Mouse (Mus musculus): ENCODE results near the gene Arhgap15.

The Arhgap15 gene

GRCm38 (mm10) chr2:43939196-43939595, 190.6 kb downstream of the Arhgap15 start:
- no peak for DNase-seq

GRCm38 (mm10) chr2:43945679-43946078, 197.1 kb downstream of the Arhgap15 start:
- DNase-seq: no peak

- DNase-seq: no peak
These were observed 201.3 kb downstream of the Arhgap15 start for GRCm38 (mm10) chr2:43949775-43950492.

- DNase-seq: no peak
These were observed 202.1 kb downstream of the Arhgap15 start for GRCm38 (mm10) chr2:43950741-43951140.

DNA sequence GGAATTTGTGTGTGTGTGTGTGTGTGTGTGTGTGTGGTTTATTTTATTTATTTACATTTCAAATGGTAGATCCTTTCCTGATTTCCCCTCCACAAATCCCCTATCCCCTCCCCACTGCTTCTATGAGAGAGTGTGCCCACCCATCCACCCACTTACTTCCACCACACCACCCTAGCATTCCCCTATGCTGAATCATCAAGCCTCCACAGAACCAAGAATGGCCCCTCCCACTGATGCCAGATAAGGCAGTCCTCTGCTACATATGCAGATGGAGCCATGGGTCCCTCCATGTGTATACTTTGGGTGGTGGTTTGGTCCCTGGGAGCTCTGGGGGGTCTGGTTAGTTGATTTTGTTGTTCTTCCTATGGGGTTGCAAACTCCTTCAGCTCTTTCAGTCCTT, 210.6 kb downstream of the Arhgap15 start:
- DNase-seq: peak; percentile 25

DNA sequence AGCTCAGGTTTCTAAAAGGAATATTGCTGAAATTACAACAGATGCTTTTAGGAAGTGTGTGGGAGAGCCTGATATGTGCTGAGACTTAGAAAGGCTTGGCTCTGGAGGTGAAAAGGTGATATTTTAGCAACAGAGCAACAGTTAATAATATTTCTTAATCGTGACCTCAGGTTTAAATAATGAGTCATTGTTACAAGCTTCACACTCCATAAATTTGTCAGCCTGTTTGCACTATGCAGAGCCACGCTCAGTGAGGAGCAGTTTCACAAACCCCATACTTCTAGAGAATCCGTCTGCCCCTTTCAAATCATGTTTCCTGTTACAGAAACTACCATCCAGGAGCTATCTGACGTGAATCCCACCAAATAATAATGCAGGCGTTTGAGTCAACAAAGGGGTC, 213.8 kb downstream of the Arhgap15 start:
- no peak for DNase-seq

DNA sequence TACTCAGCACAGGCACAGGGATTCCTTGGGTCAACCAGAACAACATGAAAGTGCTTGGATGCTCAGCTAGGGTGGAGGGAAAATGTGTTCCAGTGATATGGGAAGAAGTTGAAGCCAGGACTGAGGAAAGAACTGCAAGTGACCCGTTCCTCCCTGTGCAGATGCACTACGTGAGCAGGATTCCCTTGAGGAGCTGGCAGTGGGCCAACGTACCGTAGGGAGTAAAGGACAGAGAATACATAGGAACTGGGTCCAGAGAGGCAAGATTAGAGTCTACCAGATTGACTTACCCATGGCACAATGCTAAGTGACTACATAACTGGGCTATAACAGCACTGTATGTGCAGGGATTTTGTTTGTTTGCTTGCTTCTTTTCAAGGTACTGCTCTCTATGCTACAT, 220.0 kb downstream of the Arhgap15 start:
- no peak for DNase-seq

- DNase-seq: no peak
These were observed 229.1 kb downstream of the Arhgap15 start for GRCm38 (mm10) chr2:43977732-43978131.

- DNase-seq: no peak
These were observed 229.8 kb downstream of the Arhgap15 start for GRCm38 (mm10) chr2:43978177-43979013.

GRCm38 (mm10) chr2:43986066-43986465, 237.4 kb downstream of the Arhgap15 start:
- no peak for DNase-seq

DNA sequence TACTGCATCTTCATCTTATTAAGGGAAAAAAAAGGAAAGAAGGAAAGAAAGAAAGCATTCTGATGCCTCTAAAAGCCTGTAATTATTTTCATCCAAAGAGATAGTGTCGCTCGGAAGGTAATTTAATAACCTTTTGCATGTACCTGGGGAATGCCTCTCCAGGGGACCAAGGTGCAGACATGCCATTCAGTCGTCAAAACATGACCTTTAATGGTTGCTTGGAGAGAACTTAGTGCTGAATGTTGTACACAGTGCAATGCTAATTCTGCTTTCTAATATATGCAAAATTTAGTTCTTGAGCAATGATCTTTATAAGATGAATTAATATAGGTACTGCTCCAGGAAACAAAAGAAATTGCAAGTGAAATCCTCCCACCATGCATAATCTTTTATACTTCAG, 239.3 kb downstream of the Arhgap15 start:
- DNase-seq: no peak

- no peak for DNase-seq
These were observed 241.2 kb downstream of the Arhgap15 start for GRCm38 (mm10) chr2:43989850-43990249.

GRCm38 (mm10) chr2:43992510-43992909, 243.9 kb downstream of the Arhgap15 start:
- DNase-seq: no peak

DNA sequence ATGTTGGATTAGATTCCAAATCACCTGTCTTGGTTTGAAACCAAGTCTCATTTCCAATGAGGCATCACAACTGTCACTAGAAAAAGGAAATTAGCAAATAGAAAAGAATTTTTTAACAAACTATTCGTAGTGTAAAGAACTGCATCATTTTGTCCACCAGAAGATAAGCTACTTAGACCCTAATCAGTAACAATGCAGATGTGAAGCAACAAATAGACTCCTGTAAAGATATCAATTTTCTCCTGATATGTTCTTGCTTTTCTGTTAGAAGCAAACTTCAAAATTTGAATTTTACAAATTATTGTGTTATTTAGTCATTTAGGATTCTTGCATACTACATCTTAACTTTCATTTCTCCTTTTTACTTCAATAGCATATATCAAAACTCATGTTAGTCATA, 253.8 kb downstream of the Arhgap15 start:
- DNase-seq: no peak

DNA sequence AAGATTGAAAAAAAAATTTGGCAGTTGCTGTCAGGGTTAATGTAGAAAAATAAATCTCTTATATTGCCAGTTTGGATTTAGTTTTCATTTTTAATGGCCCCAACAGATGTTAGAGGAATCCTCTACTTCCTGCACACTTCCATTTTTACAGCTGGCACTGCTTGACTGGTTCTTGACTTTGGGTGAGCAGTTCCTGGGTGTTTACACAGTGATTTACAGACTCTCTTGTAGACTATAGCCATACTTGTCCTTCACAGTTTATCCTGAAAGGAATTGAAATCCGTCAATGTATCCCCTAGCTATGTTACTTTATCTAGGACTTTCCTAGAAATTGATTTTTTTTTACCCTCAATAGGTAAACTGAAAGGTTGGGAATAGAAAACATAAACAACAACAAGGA, 261.6 kb downstream of the Arhgap15 start:
- no peak for DNase-seq

- DNase-seq: no peak
These were observed 264.8 kb downstream of the Arhgap15 start for GRCm38 (mm10) chr2:44013388-44013787.

- no peak for DNase-seq
These were observed 268.1 kb downstream of the Arhgap15 start for GRCm38 (mm10) chr2:44016720-44017119.

DNA sequence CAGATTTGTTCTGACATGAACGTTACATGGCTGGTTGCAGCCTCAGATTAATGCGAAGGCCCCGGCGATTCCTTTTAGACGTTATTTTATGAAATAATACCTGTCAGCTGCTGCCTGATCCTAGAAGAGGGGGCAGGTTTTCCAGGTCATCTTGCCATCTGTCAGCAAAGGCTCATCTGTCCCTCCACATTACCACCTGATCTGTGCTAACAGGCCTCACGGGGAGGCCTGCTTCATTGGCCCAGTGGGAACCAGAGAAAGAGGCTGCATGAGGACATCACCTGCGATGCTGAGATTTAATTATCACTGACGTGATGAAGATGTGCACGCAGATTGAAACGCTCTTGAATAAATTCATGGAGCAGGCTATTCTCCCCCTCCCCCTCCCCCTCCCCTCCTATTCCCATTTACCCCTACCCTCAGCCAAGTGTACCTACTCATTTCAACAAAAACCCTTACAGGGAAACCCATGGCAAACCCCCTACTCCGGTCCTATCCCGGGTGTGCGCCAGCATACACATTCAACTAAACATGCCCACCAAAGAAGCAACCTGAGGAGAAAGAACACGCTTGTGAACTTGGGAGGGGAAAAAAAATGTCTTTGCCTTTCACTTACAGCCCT, 268.9 kb downstream of the Arhgap15 start:
- no peak for DNase-seq

- DNase-seq: no peak
These were observed 269.4 kb downstream of the Arhgap15 start for GRCm38 (mm10) chr2:44018033-44018432.

DNA sequence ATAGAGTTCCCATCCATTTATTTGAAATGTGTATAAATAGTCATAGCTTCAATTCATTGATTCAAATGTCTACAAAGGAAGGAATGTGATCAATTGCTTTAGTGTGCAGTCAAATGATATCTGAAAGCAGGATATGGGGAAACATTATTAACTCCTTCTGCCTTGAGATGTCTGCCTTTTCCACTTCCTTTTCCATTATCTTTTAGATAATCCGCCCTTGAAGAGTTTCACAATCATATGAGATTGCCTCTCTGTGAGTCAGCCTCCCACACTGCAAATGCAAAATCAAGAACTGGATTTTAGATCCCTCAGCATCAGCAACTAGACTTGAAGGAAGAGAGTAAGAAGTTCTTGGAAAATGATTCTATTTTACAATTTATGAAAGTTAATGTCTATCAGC, 276.1 kb downstream of the Arhgap15 start:
- no peak for DNase-seq

- no peak for DNase-seq
These were observed 280.6 kb downstream of the Arhgap15 start for GRCm38 (mm10) chr2:44029035-44029715.

- no peak for DNase-seq
These were observed 281.2 kb downstream of the Arhgap15 start for GRCm38 (mm10) chr2:44029865-44030264.

- DNase-seq: no peak
These were observed 291.0 kb downstream of the Arhgap15 start for GRCm38 (mm10) chr2:44039522-44040203.
